Mouse (Mus musculus): ENCODE results near the gene Rpap1. TPM values are rescaled to one million over a fixed set of nuclear protein-coding genes. Genes with fewer than 3 reads are reported as not detected.
A peak's percentile ranks its signal among the peaks of the same experiment; 100 is the strongest.

Rpap1 gene
- polyA plus RNA-seq, 1 experiment from 2014 or later: 26.6 TPM

- Histone ChIP-seq H3K27me3 (ENCODE audit: control insufficient read depth, insufficient read depth, low read length) (no peaks in the 10 kb centered on the region), H3K4me3 (ENCODE audit: low read depth, low read length) (no peak overlapping the region), H3K4me1 (ENCODE audit: control insufficient read depth, insufficient read depth, low read length) (no peaks in the 10 kb centered on the region), H3K9ac (ENCODE audit: low read length) (no peak overlapping the region), H3K4me2 (ENCODE audit: low read depth) (no peak overlapping the region), H3K27ac (ENCODE audit: low read depth, low read length) (no peak overlapping the region), H3K36me3 (ENCODE audit: control insufficient read depth, insufficient read depth, low read length) (peaks cover 16% of the 10 kb centered on the region), H3K9me3 (ENCODE audit: control insufficient read depth, low read length) (no peaks in the 10 kb centered on the region)
- no peak for DNase-seq (ENCODE audit: low spot score)
- WGBS: 93% methylated on average over 6 of the region's 6 CpGs
- no peak for ATAC-seq (ENCODE audit: insufficient read depth, low FRiP score, low TSS enrichment)
Observed at GRCm38 (mm10) chr2:119767246-119767645, 20.1 kb downstream of the Rpap1 start.

- ATAC-seq (ENCODE audit: insufficient read depth, low FRiP score, low TSS enrichment) (no peak), DNase-seq (ENCODE audit: low spot score) (no peak)
- Histone ChIP-seq H3K27ac (ENCODE audit: low read depth, low read length) (no peak overlapping the region), H3K9me3 (ENCODE audit: control insufficient read depth, low read length) (no peaks in the 10 kb centered on the region), H3K4me3 (ENCODE audit: low read depth, low read length) (no peak overlapping the region), H3K27me3 (ENCODE audit: control insufficient read depth, insufficient read depth, low read length) (peaks cover 21% of the 10 kb centered on the region), H3K4me2 (ENCODE audit: low read depth) (no peak overlapping the region), H3K9ac (ENCODE audit: low read length) (no peak overlapping the region), H3K4me1 (ENCODE audit: control insufficient read depth, insufficient read depth, low read length) (no peaks in the 10 kb centered on the region), H3K36me3 (ENCODE audit: control insufficient read depth, insufficient read depth, low read length) (peaks cover 5% of the 10 kb centered on the region; the same call in 1 of the 2 replicates)
- 78% methylated on average over 4 of the region's 4 CpGs for WGBS
Observed at GRCm38 (mm10) chr2:119763924-119764323, 23.4 kb downstream of the Rpap1 start.

- Histone ChIP-seq H3K36me3 (ENCODE audit: control insufficient read depth, insufficient read depth, low read length) (peaks cover 5% of the 10 kb centered on the region; the same call in 1 of the 2 replicates), H3K9me3 (ENCODE audit: control insufficient read depth, low read length) (no peaks in the 10 kb centered on the region), H3K4me3 (ENCODE audit: low read depth, low read length) (no peak overlapping the region), H3K27ac (ENCODE audit: low read depth, low read length) (no peak overlapping the region), H3K4me1 (ENCODE audit: control insufficient read depth, insufficient read depth, low read length) (peaks cover 10% of the 10 kb centered on the region), H3K27me3 (ENCODE audit: control insufficient read depth, insufficient read depth, low read length) (peaks cover 38% of the 10 kb centered on the region), H3K4me2 (ENCODE audit: low read depth) (no peak overlapping the region), H3K9ac (ENCODE audit: low read length) (no peak overlapping the region)
- WGBS: 81% methylated on average over 1 of the region's 1 CpGs
- DNase-seq (ENCODE audit: low spot score): no peak
- ATAC-seq (ENCODE audit: insufficient read depth, low FRiP score, low TSS enrichment): no peak
Observed at GRCm38 (mm10) chr2:119762276-119762675, 25.1 kb downstream of the Rpap1 start.

- peaks cover 10% of the 10 kb centered on the region for H3K4me1 ChIP-seq (ENCODE audit: control insufficient read depth, insufficient read depth, low read length)
- H3K27ac ChIP-seq (ENCODE audit: low read depth, low read length): no peak within 1 kb of the TSS
- no peak within 1 kb of the TSS for H3K9ac ChIP-seq (ENCODE audit: low read length)
- H3K9me3 ChIP-seq (ENCODE audit: control insufficient read depth, low read length): no peaks in the 10 kb centered on the region
- 11% methylated on average over 9 of the region's 9 CpGs for WGBS
- peaks cover 5% of the 10 kb centered on the region; the same call in 1 of the 2 replicates for H3K36me3 ChIP-seq (ENCODE audit: control insufficient read depth, insufficient read depth, low read length)
- no peak within 1 kb of the TSS for H3K4me3 ChIP-seq (ENCODE audit: low read depth, low read length)
- no peak for ATAC-seq (ENCODE audit: insufficient read depth, low FRiP score, low TSS enrichment)
- H3K27me3 ChIP-seq (ENCODE audit: control insufficient read depth, insufficient read depth, low read length): peaks cover 49% of the 10 kb centered on the region
- no peak within 1 kb of the TSS for H3K4me2 ChIP-seq (ENCODE audit: low read depth)
- DNase-seq (ENCODE audit: low spot score): peak; percentile 10
Observed at GRCm38 (mm10) chr2:119760251-119760650, 27.1 kb downstream of the Rpap1 start, which contains the start of gene Ltk. Gene Ltk, minus strand, starts transcription at chr2:119760431.

GRCm38 (mm10) chr2:119758844-119759835 is 28.2 kb downstream of the Rpap1 start:
- Histone ChIP-seq H3K9me3 (ENCODE audit: control insufficient read depth, low read length) (no peaks in the 10 kb centered on the region), H3K9ac (ENCODE audit: low read length) (no peak overlapping the region), H3K4me1 (ENCODE audit: control insufficient read depth, insufficient read depth, low read length) (peaks cover 10% of the 10 kb centered on the region), H3K27ac (ENCODE audit: low read depth, low read length) (no peak overlapping the region), H3K4me2 (ENCODE audit: low read depth) (peak overlapping the region; percentile 100), H3K36me3 (ENCODE audit: control insufficient read depth, insufficient read depth, low read length) (0 out of 2 replicates have a peak, but pooled peaks cover 2% of the 10 kb centered on the region), H3K4me3 (ENCODE audit: low read depth, low read length) (peak overlapping the region; percentile 60), H3K27me3 (ENCODE audit: control insufficient read depth, insufficient read depth, low read length) (peaks cover 49% of the 10 kb centered on the region)
- WGBS: 5% methylated on average over 44 of the region's 44 CpGs
- ATAC-seq (ENCODE audit: insufficient read depth, low FRiP score, low TSS enrichment) (no peak), DNase-seq (ENCODE audit: low spot score) (no peak)

GRCm38 (mm10) chr2:119758101-119758843 is 29.1 kb downstream of the Rpap1 start:
- DNase-seq (ENCODE audit: low spot score): peak; percentile 44
- H3K27me3 ChIP-seq (ENCODE audit: control insufficient read depth, insufficient read depth, low read length): peaks cover 49% of the 10 kb centered on the region
- H3K4me3 ChIP-seq (ENCODE audit: low read depth, low read length): peak overlapping the region; percentile 60
- H3K9me3 ChIP-seq (ENCODE audit: control insufficient read depth, low read length): no peaks in the 10 kb centered on the region
- H3K36me3 ChIP-seq (ENCODE audit: control insufficient read depth, insufficient read depth, low read length): no peaks in the 10 kb centered on the region
- H3K4me1 ChIP-seq (ENCODE audit: control insufficient read depth, insufficient read depth, low read length): peaks cover 10% of the 10 kb centered on the region
- H3K4me2 ChIP-seq (ENCODE audit: low read depth): peak overlapping the region; percentile 100
- no peak overlapping the region for H3K27ac ChIP-seq (ENCODE audit: low read depth, low read length)
- H3K9ac ChIP-seq (ENCODE audit: low read length): peak overlapping the region; percentile 45
- WGBS: under 1% methylated on average over 47 of the region's 77 CpGs
- ATAC-seq (ENCODE audit: insufficient read depth, low FRiP score, low TSS enrichment): 0 out of 2 replicates have a peak, but pooled peaks have one; percentile 35

- H3K27ac ChIP-seq (ENCODE audit: low read depth, low read length): no peak overlapping the region
- ATAC-seq (ENCODE audit: insufficient read depth, low FRiP score, low TSS enrichment) (0 out of 2 replicates have a peak, but pooled peaks have one; percentile 20), DNase-seq (ENCODE audit: low spot score) (peak; percentile 20)
- no peaks in the 10 kb centered on the region for H3K9me3 ChIP-seq (ENCODE audit: control insufficient read depth, low read length)
- peaks cover 49% of the 10 kb centered on the region for H3K27me3 ChIP-seq (ENCODE audit: control insufficient read depth, insufficient read depth, low read length)
- 4% methylated on average over 24 of the region's 31 CpGs for WGBS
- H3K36me3 ChIP-seq (ENCODE audit: control insufficient read depth, insufficient read depth, low read length): no peaks in the 10 kb centered on the region
- peak overlapping the region; percentile 100 for H3K4me2 ChIP-seq (ENCODE audit: low read depth)
- H3K4me1 ChIP-seq (ENCODE audit: control insufficient read depth, insufficient read depth, low read length): peaks cover 10% of the 10 kb centered on the region
- peak overlapping the region; percentile 45 for H3K9ac ChIP-seq (ENCODE audit: low read length)
- peak overlapping the region; percentile 60 for H3K4me3 ChIP-seq (ENCODE audit: low read depth, low read length)
Observed at GRCm38 (mm10) chr2:119757601-119758100, 29.7 kb downstream of the Rpap1 start.

- no peak overlapping the region for H3K9ac ChIP-seq (ENCODE audit: low read length)
- H3K4me2 ChIP-seq (ENCODE audit: low read depth): no peak overlapping the region
- H3K27ac ChIP-seq (ENCODE audit: low read depth, low read length): no peak overlapping the region
- H3K4me3 ChIP-seq (ENCODE audit: low read depth, low read length): no peak overlapping the region
- ATAC-seq (ENCODE audit: insufficient read depth, low FRiP score, low TSS enrichment) (no peak), DNase-seq (ENCODE audit: low spot score) (no peak)
- H3K4me1 ChIP-seq (ENCODE audit: control insufficient read depth, insufficient read depth, low read length): no peaks in the 10 kb centered on the region
- H3K9me3 ChIP-seq (ENCODE audit: control insufficient read depth, low read length): no peaks in the 10 kb centered on the region
- H3K36me3 ChIP-seq (ENCODE audit: control insufficient read depth, insufficient read depth, low read length): no peaks in the 10 kb centered on the region
- 63% methylated on average over 13 of the region's 13 CpGs for WGBS
- peaks cover 15% of the 10 kb centered on the region for H3K27me3 ChIP-seq (ENCODE audit: control insufficient read depth, insufficient read depth, low read length)
Observed at GRCm38 (mm10) chr2:119749260-119749659, 38.1 kb downstream of the Rpap1 start.
